Mouse (Mus musculus) lung, postnatal 14 days (tissue): ENCODE measurements at regions not wholly inside any gene's neighbourhood (a gene's known extent, or its start where the extent isn't known, plus 50 kb on each side); places are given as distances from the start of the nearest gene placed in this dataset.
A peak's percentile ranks its signal among the peaks of the same experiment; 100 is the strongest.

Source experiments
- DNase-seq: peaks from one replicate; pipeline ENCODE4 v3.0.0; 2021

- no peak for DNase-seq
Measured at GRCm38 (mm10) chr3:102386091-102386490, 83.6 kb upstream of the Ngf start.

- DNase-seq: no peak
Measured at GRCm38 (mm10) chr3:102384596-102384995, 85.1 kb upstream of the Ngf start.

GRCm38 (mm10) chr3:102383671-102384070 lies 86.0 kb upstream of the Ngf start:
- no peak for DNase-seq

- DNase-seq: no peak
Measured at GRCm38 (mm10) chr3:102381683-102382082, 88.0 kb upstream of the Ngf start.

- no peak for DNase-seq
Measured at GRCm38 (mm10) chr3:102374381-102375060, 95.2 kb upstream of the Ngf start.

- DNase-seq: no peak
Measured at GRCm38 (mm10) chr3:102372205-102372899, 97.4 kb upstream of the Ngf start.

- no peak for DNase-seq
Measured at GRCm38 (mm10) chr3:102366188-102366587, 103.5 kb upstream of the Ngf start.

- DNase-seq: no peak
Measured at GRCm38 (mm10) chr3:102364326-102364935, 105.3 kb upstream of the Ngf start.

- DNase-seq: peak; percentile 3
Measured at GRCm38 (mm10) chr3:102360732-102361280, 108.9 kb upstream of the Ngf start.

- DNase-seq: no peak
Measured at GRCm38 (mm10) chr3:102358801-102359200, 110.9 kb upstream of the Ngf start.

GRCm38 (mm10) chr3:102357062-102357610 lies 112.6 kb upstream of the Ngf start:
- no peak for DNase-seq

- DNase-seq: no peak
Measured at GRCm38 (mm10) chr3:102355352-102355751, 114.4 kb upstream of the Ngf start.

GRCm38 (mm10) chr3:102354771-102355170 lies 114.9 kb upstream of the Ngf start:
- DNase-seq: no peak

- DNase-seq: no peak
Measured at GRCm38 (mm10) chr3:102353277-102353900, 116.3 kb upstream of the Ngf start.

- DNase-seq: no peak
Measured at GRCm38 (mm10) chr3:102346077-102346476, 123.6 kb upstream of the Ngf start.

- no peak for DNase-seq
Measured at GRCm38 (mm10) chr3:102345291-102345690, 124.4 kb upstream of the Ngf start.

GRCm38 (mm10) chr3:102340731-102341130 lies 129.0 kb upstream of the Ngf start:
- DNase-seq: no peak

GRCm38 (mm10) chr3:102337881-102338280 lies 131.8 kb upstream of the Ngf start:
- DNase-seq: no peak

- DNase-seq: no peak
Measured at GRCm38 (mm10) chr3:102336184-102336583, 131.7 kb upstream of the Vangl1 start.

GRCm38 (mm10) chr3:102335146-102335545 lies 130.7 kb upstream of the Vangl1 start:
- DNase-seq: peak; percentile 53

- DNase-seq: no peak
Measured at GRCm38 (mm10) chr3:102332221-102332620, 127.7 kb upstream of the Vangl1 start.

- DNase-seq: no peak
Measured at GRCm38 (mm10) chr3:102319331-102319730, 114.8 kb upstream of the Vangl1 start.

- no peak for DNase-seq
Measured at GRCm38 (mm10) chr3:102316151-102316550, 111.7 kb upstream of the Vangl1 start.
